Mouse (Mus musculus) forelimb bud, embryonic 11.5 days (tissue): ENCODE measurements around the gene Lsm3.

Experiments
- DNase-seq: peaks from one replicate; pipeline ENCODE4 v3.0.0-alpha.2; 2012; ENCODE audit warnings: low read depth, low spot score

Lsm3 gene

GRCm38 (mm10) chr6:91552693-91553092 is 37.0 kb downstream of the Lsm3 start:
- DNase-seq = no peak

- DNase-seq = no peak
These were observed 42.8 kb downstream of the Lsm3 start for GRCm38 (mm10) chr6:91558565-91558964.

DNA sequence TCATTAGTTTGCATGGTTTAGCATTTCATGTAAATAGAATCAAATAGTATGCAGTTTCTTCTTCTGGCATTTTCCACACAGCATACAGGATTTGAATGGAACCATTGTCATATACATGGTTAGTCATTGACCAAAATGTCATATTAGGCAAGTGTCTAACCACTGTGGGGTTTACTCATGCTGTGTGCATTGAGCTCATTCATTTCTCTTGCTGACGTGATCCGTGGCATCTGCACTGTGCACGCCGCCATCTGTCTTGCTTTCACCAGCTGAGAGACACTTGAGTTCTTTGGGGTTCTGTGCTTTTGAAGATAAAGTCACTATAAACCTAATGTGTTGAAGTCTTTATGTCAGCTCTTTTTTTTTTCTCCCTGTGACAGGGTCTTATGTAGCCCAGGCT is 43.6 kb downstream of the Lsm3 start:
- no peak for DNase-seq

DNA sequence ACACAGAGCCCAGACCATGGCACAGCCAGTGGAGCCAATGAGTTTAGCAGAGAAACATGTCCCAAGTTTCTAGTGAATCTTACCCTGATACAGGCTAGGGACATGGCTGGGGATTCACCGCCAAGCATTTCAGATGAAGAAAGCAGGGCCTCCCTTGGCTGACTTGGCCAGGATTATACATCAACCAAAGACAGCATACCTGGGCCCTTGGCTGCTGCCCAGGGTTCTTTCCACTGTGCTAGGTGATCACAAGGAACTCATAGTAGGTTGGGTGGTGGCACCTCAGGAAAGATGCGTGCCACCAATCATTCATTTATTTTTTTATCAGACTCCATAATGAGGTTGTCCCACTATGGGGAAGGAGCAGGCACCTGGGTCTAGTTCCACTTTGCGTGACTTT is 44.5 kb downstream of the Lsm3 start:
- no peak for DNase-seq

GRCm38 (mm10) chr6:91563031-91563430 is 47.3 kb downstream of the Lsm3 start:
- DNase-seq = no peak

DNA sequence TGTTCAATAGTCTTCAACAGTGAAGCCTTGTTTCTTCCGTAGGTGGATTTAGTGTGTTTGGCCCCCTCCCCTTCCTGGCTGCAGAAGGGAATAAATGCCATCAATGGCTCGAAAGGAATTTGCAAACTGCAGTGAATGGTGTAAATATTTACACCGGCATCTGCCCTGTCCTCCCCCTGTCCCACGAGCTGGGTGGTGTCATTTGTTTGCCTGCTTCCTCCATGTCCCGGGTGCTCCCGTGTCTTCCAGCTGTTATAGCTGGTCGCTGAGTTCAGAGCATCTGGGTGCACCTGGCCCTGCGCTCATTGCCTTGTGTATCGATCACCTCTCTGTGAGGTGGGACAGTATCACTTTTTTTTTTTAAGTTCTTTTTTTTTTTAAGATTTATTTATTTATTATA is 50.7 kb downstream of the Lsm3 start:
- DNase-seq = no peak
